Mouse (Mus musculus) forebrain, embryonic 12.5 days (tissue): Measurements from ENCODE around the gene Acbd5. TPM values are rescaled to one million over a fixed set of nuclear protein-coding genes. Genes with fewer than 3 reads are reported as not detected.
"Not testable (repeated sequence)": the region's sequence is repeated elsewhere in the genome, so short reads cannot be mapped to it uniquely, and the experiment has no call there.

Experiments used
- ATAC-seq: fragments of 200-750 bp; cut with Nextera tagmentation; 2 replicates; pipeline ENCODE4 v1.8.0; 2017; ENCODE audit warnings: moderate TSS enrichment; ENCODE audit not compliant: low FRiP score
- H3K27ac ChIP-seq: fragments of 300-500 bp; sonication (generic); 2 replicates; pipeline ENCODE4 v1.5.1; 2016; ENCODE audit warnings: mild to moderate bottlenecking
- H3K27me3 ChIP-seq: fragments of 300-500 bp; sonication (generic); 2 replicates; pipeline ENCODE4 v1.6.1; 2016; ENCODE audit warnings: mild to moderate bottlenecking
- H3K36me3 ChIP-seq: fragments of 300-500 bp; sonication (generic); replicated peaks from 2 replicates; pipeline ENCODE4 v1.6.1; 2016; ENCODE audit warnings: mild to moderate bottlenecking
- H3K4me1 ChIP-seq: fragments of 300-500 bp; sonication (generic); 2 replicates; pipeline ENCODE4 v1.6.1; 2016
- H3K4me2 ChIP-seq: fragments of 300-500 bp; sonication (generic); 2 replicates; pipeline ENCODE4 v1.6.1; 2016; ENCODE audit warnings: mild to moderate bottlenecking, moderate library complexity
- H3K4me3 ChIP-seq: fragments of 300-500 bp; sonication (generic); replicated peaks from 2 replicates; pipeline ENCODE4 v1.5.1; 2016; ENCODE audit warnings: mild to moderate bottlenecking
- H3K9ac ChIP-seq: fragments of 300-500 bp; sonication (generic); 2 replicates; pipeline ENCODE4 v1.6.1; 2016; ENCODE audit warnings: mild to moderate bottlenecking
- H3K9me3 ChIP-seq: fragments of 300-500 bp; sonication (generic); 2 replicates; pipeline ENCODE4 v1.6.1; 2016
- WGBS: fragments of 180-500 bp; shearing (Covaris S2); methylation state at CpG from one replicate; pipeline ENCODE4 v1.1.7; 2016; 5-methylcytosine and 5-hydroxymethylcytosine counted together
- polyA plus RNA-seq: library from polyadenylated mRNA; unstranded; fragments of >200 nt; fragmentation: Nextera tagmentation; extraction: Ambion mirVana; gene quantifications from 2 replicates; pipeline ENCODE4 v1.2.1, GENCODE M21; 2016

Acbd5 gene
- polyA plus RNA-seq, 1 experiment from 2014 or later: 56.7 TPM

DNA sequence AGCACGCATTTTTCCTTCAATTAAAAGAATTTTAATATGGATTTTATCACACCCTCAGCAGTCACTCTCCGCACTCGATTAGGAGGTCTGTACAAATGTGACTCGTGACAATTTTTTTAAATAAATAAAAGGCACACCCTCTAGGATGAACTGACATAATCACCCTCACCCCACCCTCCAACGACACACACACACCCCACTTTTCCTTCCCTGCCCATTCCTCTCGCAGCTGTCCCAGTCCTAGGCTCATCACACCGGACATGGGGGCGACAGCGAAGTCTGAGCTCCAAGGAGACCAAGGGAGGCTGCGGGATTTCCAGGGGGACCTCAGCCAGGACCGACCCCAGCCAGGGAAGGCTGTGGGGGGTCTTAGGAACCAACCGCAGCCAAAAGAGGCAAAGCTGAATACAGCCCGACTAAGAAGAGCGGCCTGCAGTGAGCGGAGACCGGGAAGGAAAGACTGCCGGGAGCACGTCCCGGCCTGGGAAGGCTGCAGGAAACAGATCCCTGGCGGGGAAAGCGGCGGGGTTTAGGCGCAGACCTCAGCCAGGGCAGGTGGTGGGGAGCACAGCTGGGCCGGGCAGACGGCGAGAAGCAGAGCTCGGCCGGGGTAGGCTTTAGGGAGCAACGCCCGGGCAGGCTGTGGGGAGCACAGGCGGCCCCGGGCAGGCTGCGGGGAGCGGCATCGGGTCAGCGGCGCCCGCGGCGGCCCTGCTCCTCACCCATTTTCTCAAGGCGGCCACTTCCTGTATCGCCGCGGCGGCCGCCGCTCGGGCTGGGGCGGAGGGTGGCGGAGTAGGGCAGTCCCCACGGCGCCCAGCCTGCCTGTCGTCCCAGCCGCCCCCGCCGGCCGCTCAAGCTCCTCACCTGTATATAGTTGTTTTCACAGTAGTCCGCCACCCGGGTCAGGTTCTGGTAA lies 28.6 kb upstream of the Acbd5 start:
- Histone ChIP-seq H3K4me2 (peak overlapping the region; percentile 62), H3K9me3 (no peaks in the 10 kb centered on the region), H3K36me3 (no peaks in the 10 kb centered on the region), H3K27ac (peak overlapping the region; percentile 97), H3K4me3 (peak overlapping the region; percentile 97), H3K27me3 (no peaks in the 10 kb centered on the region), H3K4me1 (peaks cover 20% of the 10 kb centered on the region), H3K9ac (peak overlapping the region; percentile 96)
- peak; percentile 89 for ATAC-seq
- WGBS: 1% methylated on average over 43 of the region's 59 CpGs

DNA sequence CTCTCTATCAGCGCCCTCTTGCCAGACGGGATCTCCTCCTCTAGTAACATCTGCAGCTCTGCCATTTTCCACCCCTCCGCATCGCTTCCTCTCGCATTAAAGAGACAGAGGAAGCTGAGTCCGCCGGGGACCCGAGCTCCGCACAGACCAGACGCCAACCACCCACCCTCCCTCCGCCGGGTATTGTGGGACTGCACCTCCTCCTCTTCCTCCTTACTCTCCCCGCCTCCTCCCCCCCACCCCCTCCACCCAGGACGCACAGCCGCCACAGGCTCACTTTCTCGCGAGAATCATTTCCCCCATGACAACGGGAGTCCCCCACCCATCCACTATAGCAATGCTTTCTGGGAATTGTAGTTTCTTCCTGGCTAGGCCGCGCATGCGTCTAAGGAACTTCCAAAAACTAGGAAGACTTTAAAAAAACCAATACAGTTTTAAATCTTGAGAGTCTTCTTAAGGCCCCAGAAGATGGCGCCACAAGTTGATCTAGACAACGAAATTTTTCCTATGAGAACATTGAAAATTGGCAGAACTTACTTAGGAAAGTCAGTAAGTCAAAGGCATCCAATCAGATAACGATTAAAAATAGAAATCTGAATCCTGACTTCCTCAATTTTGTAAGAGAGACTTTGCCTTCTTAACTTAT lies 27.8 kb upstream of the Acbd5 start, which contains the start of gene Abi1:
Gene Abi1, minus strand, starts transcription at position 241 of the 646 bp plus-strand sequence.
- Histone ChIP-seq H3K27ac (peak within 1 kb of the TSS; percentile 97), H3K9me3 (no peaks in the 10 kb centered on the region), H3K4me3 (peak within 1 kb of the TSS; percentile 97), H3K27me3 (no peaks in the 10 kb centered on the region), H3K9ac (peak within 1 kb of the TSS; percentile 96), H3K36me3 (no peaks in the 10 kb centered on the region), H3K4me1 (peaks cover 20% of the 10 kb centered on the region), H3K4me2 (peak within 1 kb of the TSS; percentile 62)
- ATAC-seq: peak; percentile 97
- WGBS: 5% methylated on average over 23 of the region's 24 CpGs

DNA sequence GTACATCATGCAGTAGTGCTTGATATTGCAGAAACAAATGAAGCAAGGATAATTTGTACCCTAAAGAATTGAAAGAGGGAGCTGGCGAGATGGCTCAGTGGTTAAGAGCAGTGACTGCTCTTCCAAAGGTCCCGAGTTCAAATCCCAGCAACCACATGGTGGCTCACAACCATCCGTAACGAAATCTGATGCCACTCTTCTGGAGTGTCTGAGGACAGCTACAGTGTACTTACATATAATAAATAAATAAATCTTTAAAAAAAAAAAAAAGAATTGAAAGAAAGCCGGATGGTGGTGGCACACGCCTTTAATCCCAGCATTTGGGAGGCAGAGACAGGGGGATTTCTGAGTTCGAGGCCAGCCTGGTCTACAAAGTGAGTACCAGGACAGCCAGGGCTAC lies 27.3 kb upstream of the Acbd5 start:
- H3K36me3 ChIP-seq, H3K4me2 ChIP-seq, H3K9me3 ChIP-seq, H3K4me3 ChIP-seq, H3K27me3 ChIP-seq, ATAC-seq, H3K27ac ChIP-seq, H3K9ac ChIP-seq: not testable (repeated sequence)
- peaks cover 20% of the 10 kb centered on the region for H3K4me1 ChIP-seq
- WGBS: 85% methylated on average over 7 of the region's 7 CpGs

DNA sequence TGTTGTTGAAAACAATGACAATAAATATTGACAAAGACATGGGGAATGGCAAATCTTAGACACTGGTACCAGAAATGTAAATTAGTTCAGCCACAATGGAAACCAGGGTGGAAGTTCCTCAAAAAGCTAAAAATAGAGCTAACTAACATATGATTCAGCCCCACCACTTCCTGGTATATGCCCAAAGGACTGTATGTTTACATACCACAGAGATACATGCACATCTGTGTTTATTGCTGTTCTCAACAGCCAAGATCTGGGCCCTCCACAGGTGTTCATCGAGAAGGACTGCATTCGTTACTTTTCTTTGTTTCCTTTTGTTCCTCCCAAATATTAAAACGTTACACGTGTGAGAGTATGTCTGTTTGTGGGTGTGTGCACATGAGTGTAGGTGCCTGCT lies 26.5 kb upstream of the Acbd5 start:
- Histone ChIP-seq H3K9ac (no peak overlapping the region), H3K4me2 (no peak overlapping the region), H3K9me3 (no peaks in the 10 kb centered on the region), H3K27me3 (no peaks in the 10 kb centered on the region), H3K36me3 (no peaks in the 10 kb centered on the region), H3K4me3 (no peak overlapping the region), H3K27ac (no peak overlapping the region), H3K4me1 (peaks cover 20% of the 10 kb centered on the region)
- no peak for ATAC-seq
- 84% methylated on average over 4 of the region's 4 CpGs for WGBS

DNA sequence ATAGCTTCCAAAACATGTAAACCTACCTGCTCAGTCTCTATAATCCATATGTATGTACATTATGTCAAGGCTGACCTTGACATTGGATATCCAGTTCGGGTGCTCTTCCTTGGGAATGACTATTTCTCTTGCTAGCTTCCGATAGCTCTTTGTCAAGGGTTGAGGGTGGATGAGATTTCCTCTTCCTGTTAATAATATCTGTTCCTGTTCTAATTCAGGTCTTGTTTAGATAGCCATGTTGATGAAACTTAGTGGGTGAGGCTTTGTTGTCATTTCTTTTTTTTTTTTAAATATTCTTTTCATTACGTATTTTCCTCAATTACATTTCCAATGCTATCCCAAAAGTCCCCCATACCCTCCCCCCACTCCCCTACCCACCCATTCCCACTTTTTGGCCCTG lies 25.8 kb upstream of the Acbd5 start:
- Histone ChIP-seq H3K27me3 (no peaks in the 10 kb centered on the region), H3K27ac (no peak overlapping the region), H3K36me3 (no peaks in the 10 kb centered on the region), H3K4me2 (no peak overlapping the region), H3K9me3 (no peaks in the 10 kb centered on the region), H3K4me1 (peaks cover 14% of the 10 kb centered on the region), H3K4me3 (no peak overlapping the region), H3K9ac (no peak overlapping the region)
- ATAC-seq: no peak
- WGBS: 91% methylated on average over 3 of the region's 3 CpGs

DNA sequence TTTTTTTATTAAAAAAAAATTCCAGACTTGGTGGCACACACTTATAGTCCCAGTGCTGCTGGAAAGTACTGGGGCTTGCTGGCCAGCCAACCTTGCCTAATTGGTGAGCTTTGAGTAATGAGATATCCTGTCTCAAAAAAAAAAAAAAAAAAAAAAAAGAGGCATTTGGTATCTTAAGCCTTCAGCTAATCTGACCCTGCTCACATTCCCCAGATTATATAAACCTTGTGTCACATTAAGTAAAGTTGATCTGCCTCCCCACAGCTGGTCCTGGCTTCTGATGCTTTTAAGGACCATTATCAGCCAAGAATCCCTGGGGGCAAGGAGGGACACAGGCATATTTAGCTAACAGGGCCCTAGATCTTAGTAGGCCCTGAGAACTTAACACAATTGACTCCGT lies 22.3 kb upstream of the Acbd5 start:
- no peaks in the 10 kb centered on the region for H3K9me3 ChIP-seq
- H3K36me3 ChIP-seq: no peaks in the 10 kb centered on the region
- WGBS: 61% methylated on average over 1 of the region's 1 CpGs
- no peak overlapping the region for H3K4me2 ChIP-seq
- no peaks in the 10 kb centered on the region for H3K27me3 ChIP-seq
- no peak overlapping the region for H3K9ac ChIP-seq
- no peaks in the 10 kb centered on the region for H3K4me1 ChIP-seq
- no peak overlapping the region for H3K27ac ChIP-seq
- H3K4me3 ChIP-seq: no peak overlapping the region
- no peak for ATAC-seq

DNA sequence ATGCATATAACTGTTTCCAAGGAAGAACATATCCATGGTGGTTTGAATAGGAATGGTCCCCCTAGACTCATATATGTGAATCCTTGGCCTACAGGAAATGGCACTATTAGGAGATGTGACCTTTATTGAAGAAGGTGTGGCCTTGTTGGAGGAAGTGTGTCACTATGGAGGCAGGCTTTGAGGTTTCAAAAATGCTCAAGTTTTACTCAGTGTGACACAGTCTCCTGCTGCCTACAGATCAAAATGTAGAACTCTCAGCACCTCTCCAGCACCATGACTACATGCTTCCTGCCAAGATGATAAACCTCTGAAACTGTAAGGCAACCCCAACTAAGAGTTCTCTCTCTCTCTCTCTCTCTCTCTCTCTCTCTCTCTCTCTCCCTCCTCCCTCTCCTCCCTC lies 20.0 kb upstream of the Acbd5 start:
- Histone ChIP-seq H3K4me2 (no peak overlapping the region), H3K27ac (no peak overlapping the region), H3K4me3 (no peak overlapping the region), H3K4me1 (no peaks in the 10 kb centered on the region), H3K9me3 (no peaks in the 10 kb centered on the region), H3K27me3 (no peaks in the 10 kb centered on the region), H3K9ac (no peak overlapping the region), H3K36me3 (no peaks in the 10 kb centered on the region)
- no peak for ATAC-seq

DNA sequence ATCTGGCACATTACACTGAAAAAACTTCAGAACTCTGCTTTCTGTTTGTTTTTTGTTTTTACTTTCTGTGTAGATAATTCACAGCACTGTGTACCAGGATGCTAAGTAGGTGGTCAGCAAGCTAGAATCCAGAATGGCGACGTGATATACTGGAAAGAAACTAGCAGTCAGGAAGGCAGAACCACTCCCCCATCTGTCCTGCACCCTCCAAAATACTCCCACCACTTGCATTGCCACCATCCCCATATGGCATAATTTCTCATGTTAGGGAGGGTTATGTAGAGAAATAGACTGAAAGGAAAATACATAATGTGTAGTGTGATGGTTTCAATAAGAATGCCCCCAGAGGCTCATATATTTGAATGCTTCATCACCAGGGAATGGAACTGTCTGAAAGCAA lies 16.1 kb upstream of the Acbd5 start:
- Histone ChIP-seq H3K9me3 (no peaks in the 10 kb centered on the region), H3K36me3 (no peaks in the 10 kb centered on the region), H3K4me1 (no peaks in the 10 kb centered on the region), H3K27me3 (no peaks in the 10 kb centered on the region), H3K4me3 (no peak overlapping the region), H3K9ac (no peak overlapping the region), H3K4me2 (no peak overlapping the region), H3K27ac (no peak overlapping the region)
- WGBS: 86% methylated on average over 2 of the region's 2 CpGs
- no peak for ATAC-seq

DNA sequence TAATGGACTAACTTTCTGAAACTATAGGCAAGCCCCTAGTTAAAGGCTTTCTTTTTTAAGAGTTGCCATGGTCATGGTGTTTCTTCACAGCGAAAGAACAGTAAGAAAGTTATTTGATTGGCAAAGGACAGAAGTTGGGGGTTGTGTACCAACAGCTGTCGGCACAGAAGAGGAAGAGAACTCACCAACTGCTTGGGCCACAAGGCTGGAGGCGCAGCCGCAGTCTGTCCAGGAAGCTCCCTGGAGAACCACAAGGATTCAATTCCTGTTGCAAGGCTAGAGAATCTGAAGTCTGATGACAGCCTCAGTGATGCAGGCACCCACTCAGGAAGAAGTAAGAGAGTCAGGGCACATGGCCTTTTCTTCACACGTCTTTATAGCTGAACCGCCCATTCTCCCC lies 15.4 kb upstream of the Acbd5 start:
- Histone ChIP-seq H3K4me3 (no peak overlapping the region), H3K9me3 (no peaks in the 10 kb centered on the region), H3K36me3 (no peaks in the 10 kb centered on the region), H3K27me3 (no peaks in the 10 kb centered on the region), H3K4me2 (no peak overlapping the region), H3K9ac (no peak overlapping the region), H3K4me1 (no peaks in the 10 kb centered on the region), H3K27ac (no peak overlapping the region)
- no peak for ATAC-seq
- 79% methylated on average over 6 of the region's 6 CpGs for WGBS

DNA sequence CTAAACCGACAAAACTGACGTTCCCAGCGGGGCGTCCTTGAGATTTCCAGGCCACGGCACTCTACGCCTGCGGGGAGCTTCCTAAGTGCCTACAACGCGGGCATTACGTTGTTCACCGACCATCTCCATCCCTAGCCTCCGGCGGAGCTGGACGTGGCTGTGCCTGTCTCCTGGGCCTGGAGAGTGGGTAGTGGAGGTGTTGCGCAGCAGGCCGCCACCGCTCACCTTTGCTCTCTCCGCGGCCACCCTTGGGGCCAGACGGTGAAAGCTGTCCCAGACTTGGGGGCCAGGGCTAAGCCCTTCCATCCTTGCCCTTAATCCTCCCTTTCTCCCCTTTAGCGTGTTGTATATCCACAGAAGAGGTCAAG lies 387 bp downstream of the Acbd5 start:
- Histone ChIP-seq H3K4me3 (peak overlapping the region; percentile 68), H3K27ac (peak overlapping the region; percentile 94), H3K27me3 (no peaks in the 10 kb centered on the region), H3K9ac (peak overlapping the region; percentile 83), H3K36me3 (0 out of 2 replicates have a peak, but pooled peaks cover 5% of the 10 kb centered on the region), H3K9me3 (no peaks in the 10 kb centered on the region), H3K4me1 (peaks cover 5% of the 10 kb centered on the region), H3K4me2 (peak overlapping the region; percentile 97)
- ATAC-seq: peak; percentile 71
- under 1% methylated on average over 21 of the region's 21 CpGs for WGBS

DNA sequence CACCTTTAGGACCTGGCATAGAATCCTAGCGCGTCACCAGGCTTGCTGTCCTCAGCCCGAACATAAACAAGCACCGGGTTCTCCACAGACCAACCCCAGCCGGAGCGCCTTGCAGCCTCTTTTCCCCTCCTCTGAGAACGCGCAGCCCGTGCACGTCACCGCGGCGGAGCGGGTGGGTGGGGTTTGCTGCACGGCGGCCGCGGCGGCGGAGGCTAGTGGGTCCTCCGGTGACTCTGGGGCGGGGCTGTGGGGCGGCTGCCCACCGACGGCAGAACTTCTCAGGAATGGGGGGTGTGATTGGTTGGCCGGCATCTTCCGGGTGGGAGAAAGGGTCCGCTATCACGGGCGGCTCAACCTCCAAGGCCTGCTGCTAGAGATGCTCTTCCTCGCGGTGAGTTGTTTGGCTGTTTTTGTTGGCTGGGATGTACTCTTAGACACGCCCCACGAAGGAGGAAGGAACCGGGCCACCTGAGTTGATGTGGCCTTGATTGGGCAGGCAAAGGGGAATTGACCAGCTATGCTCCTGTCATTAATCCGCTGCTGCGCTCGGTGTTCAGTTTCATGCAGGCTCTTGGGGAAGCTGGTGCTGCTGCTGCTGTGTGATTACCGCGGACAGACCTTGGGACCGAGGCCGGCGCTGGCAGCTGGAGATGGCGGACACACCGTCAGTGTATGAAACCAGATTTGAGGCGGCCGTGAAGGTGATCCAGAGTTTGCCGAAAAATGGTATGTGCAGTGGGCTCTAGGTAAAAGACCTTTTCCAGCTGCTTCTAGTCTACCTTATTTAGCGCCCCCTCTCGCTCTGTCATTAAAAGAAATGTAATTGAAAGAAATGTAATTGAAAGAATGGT lies 1.2 kb downstream of the Acbd5 start:
- Histone ChIP-seq H3K4me1 (peaks cover 5% of the 10 kb centered on the region), H3K4me3 (peak overlapping the region; percentile 68), H3K27me3 (no peaks in the 10 kb centered on the region), H3K9ac (peak overlapping the region; percentile 83), H3K27ac (peak overlapping the region; percentile 94), H3K36me3 (peaks cover 5% of the 10 kb centered on the region; the same call in 1 of the 2 replicates), H3K4me2 (peak overlapping the region; percentile 97), H3K9me3 (no peaks in the 10 kb centered on the region)
- WGBS: under 1% methylated on average over 50 of the region's 50 CpGs
- ATAC-seq: peak; percentile 91

DNA sequence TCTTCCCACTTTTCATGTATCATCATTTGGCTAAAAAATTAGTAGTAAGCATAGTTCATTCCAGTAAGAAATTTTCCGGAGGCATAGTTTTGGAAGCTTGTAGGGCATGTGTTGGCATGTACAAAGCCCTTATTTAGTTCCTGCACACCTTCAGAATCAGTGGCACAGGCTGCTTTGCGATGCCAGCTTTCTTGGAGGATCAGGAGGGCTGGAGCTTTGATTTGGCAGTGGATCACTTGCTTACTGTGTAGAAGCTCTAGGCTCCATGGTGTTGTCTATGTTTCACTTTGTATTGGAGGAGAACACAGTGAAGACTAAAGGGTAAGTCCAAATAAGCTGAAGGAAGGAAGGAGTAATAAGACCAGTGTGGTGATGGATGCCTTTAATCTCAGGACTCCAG lies 2.5 kb downstream of the Acbd5 start:
- Histone ChIP-seq H3K36me3 (peaks cover 5% of the 10 kb centered on the region; the same call in 1 of the 2 replicates), H3K4me2 (no peak overlapping the region), H3K27me3 (no peaks in the 10 kb centered on the region), H3K4me1 (peaks cover 5% of the 10 kb centered on the region), H3K27ac (no peak overlapping the region), H3K4me3 (no peak overlapping the region), H3K9me3 (no peaks in the 10 kb centered on the region), H3K9ac (no peak overlapping the region)
- WGBS: 94% methylated on average over 2 of the region's 2 CpGs
- ATAC-seq: no peak
